Mouse (Mus musculus) left cerebral cortex, adult 18-20 months (tissue): ENCODE results near the gene Rasgrp1. TPM values are rescaled to one million over a fixed set of nuclear protein-coding genes. Genes with fewer than 3 reads are reported as not detected.

Experiments
- DNase-seq, 2 experiments: peaks; one replicate each; pipeline ENCODE4 v3.0.0; 2021 to 2022; ENCODE audit warnings: low spot score in 2 of 2, mixed read lengths in 1 of 2
- long read RNA-seq, 2 experiments: library from polyadenylated mRNA; stranded (forward); transcript quantifications; one replicate each; pipeline ENCODE4 v2.0.0; 2021
- total RNA-seq, 2 experiments: library from RNA; stranded (reverse); gene quantifications; 2 replicates each; pipeline ENCODE4 v1.2.3; 2021

Rasgrp1 gene
- total RNA-seq, result 100 to 1,000 TPM; 330 TPM
- long read RNA-seq, experiment 1, full-length matches to known transcripts, result 238 of 306 reads
- long read RNA-seq, experiment 1, partial matches to known transcripts, result 45 of 306 reads
- long read RNA-seq, experiment 1, other reads (novel, unspliced or antisense), result 23 of 306 reads
- long read RNA-seq, experiment 2, full-length matches to known transcripts, result 130 of 171 reads
- long read RNA-seq, experiment 2, partial matches to known transcripts, result 21 of 171 reads
- long read RNA-seq, experiment 2, other reads (novel, unspliced or antisense), result 20 of 171 reads

GRCm38 (mm10) chr2:117342547-117343239, at the start of gene Rasgrp1:
Gene Rasgrp1 (minus strand): TSS chr2:117343001.
- DNase-seq, result peak; percentile 65 to 76

GRCm38 (mm10) chr2:117389925-117390892, 47.4 kb upstream of the Rasgrp1 start:
- peak; percentile 51 to 59 for DNase-seq

DNA sequence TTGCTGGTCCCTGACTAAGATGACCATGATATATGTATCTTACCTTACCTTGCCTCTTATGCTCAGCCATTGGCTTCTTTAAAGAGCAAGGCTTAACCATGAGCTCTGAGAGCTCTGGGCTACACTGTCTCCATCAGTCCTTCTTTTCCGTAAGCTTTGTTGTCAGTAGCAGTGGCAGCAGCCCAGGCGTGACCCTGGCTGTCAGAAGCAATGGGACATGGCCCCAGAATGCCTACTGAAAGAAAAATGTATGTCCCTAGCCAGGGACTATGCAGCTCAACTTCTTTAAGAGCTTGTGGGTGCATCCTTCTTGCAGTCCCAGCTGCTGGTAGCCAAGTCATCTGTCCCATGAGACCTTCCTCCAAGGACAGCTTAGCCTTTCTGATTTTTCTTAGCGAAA, 46.7 kb upstream of the Rasgrp1 start:
- no peak for DNase-seq

DNA sequence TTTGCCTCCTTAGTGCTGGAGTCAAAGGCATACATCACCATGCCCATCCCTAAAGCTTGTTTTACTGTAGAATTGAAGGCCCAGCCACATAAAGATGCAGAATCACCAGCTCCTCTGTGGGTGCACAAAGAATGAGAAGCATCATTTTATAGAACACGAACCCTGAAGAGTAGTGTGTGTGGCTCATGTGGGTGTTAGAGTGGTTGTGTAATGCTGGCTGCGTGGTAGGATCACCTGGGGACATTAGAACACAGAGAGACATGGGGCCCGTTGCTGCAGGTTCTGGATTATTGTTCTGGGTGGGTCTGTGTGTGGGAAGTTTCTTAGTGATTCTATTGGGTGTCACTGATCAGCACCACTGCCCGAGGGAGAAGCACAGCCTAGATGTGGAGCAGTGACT, 45.3 kb upstream of the Rasgrp1 start:
- peak in 1 of 2 experiments; percentile 44 for DNase-seq

DNA sequence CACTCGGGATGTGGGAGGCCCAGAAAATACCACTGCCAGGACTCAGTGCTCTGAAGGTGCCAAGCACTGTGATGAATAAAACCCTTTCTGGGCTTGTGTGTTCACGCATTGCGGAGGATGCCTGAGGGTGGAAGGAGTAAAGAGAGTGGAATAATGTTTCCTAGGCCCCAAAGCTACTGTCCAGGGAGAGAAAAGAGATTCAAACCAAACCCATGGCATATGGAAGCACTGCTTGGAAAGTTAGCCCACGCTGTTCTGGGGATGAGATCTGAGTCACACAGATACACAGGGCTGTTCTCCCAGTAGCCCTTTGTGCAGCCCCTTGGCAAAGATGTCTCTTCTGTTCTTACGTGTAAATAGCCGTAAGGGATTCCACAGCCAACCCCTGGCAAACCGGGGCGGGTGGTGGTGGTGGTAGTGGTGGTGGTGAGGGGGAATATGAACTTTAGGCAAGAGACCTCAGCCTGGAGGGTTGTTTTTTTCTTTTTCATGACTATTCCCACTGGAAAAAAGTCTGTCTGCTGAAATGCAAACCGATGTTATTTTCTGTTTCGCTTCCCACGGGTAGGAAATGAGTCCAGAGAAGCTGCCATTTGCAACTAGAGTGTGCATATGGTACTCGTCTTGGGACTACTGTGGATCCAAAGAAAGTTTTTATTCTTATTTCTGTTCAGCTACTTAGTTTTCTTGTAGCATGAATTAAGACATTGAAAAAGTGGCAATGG, 44.3 kb upstream of the Rasgrp1 start:
- peak; percentile 66 to 75 for DNase-seq

DNA sequence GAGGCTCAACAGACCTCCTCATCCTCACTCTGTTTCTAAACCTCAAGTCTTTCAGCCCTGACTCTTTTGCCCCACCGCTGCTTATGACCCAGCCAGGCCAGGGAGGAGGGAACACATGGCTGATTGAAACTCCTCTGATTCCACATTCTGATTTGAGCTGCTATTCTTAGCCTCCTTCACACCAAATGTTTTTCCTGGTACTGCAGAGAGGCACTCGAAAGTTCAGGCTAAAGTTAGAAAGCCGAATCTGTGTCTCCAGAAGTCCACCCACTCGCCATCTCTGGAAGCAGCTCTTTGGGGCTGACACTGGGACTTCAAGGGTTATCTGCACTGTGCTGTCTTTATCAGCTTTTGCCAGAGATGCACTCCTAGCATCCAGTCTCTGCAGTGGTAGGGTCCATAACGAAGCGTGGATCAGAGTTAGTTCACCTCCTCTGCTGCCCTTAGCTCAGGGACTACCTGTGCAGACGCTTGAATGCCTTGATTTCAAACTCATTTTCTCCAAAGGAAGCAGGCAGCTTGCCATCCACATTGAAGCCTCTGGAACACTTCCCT, 43.3 kb upstream of the Rasgrp1 start:
- DNase-seq, result peak; percentile 34 to 52

- peak; percentile 67 to 74 for DNase-seq
Measured at GRCm38 (mm10) chr2:117381314-117381713, 38.5 kb upstream of the Rasgrp1 start.

- no peak for DNase-seq
Measured at GRCm38 (mm10) chr2:117374293-117374830, 31.6 kb upstream of the Rasgrp1 start.

- no peak for DNase-seq
Measured at GRCm38 (mm10) chr2:117371706-117372105, 28.9 kb upstream of the Rasgrp1 start.

DNA sequence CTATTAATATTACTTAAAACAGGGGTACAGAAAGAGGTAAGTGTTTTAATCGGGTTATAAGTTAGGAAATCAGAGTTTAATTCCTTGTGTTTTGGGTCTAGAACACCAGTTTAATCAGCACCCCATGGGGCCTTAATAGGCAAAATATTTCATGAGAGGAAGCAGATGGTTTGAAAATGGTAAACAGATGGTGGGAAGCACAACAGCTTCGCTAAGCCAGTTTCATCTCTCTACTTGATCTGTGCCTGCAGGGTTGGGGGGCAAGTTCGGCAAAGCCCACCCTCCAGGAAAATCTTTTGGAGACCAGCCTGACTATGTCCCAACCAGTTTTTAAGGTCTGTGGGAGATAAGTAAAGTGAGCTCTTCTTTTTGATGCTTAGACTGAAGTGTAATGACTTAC, 23.7 kb upstream of the Rasgrp1 start:
- no peak for DNase-seq

GRCm38 (mm10) chr2:117364056-117364455, 21.3 kb upstream of the Rasgrp1 start:
- no peak for DNase-seq

GRCm38 (mm10) chr2:117357939-117358338, 15.1 kb upstream of the Rasgrp1 start:
- DNase-seq, result no peak

GRCm38 (mm10) chr2:117352305-117353123, 9.7 kb upstream of the Rasgrp1 start:
- no peak for DNase-seq

- no peak for DNase-seq
Measured at GRCm38 (mm10) chr2:117350138-117350537, 7.3 kb upstream of the Rasgrp1 start.

DNA sequence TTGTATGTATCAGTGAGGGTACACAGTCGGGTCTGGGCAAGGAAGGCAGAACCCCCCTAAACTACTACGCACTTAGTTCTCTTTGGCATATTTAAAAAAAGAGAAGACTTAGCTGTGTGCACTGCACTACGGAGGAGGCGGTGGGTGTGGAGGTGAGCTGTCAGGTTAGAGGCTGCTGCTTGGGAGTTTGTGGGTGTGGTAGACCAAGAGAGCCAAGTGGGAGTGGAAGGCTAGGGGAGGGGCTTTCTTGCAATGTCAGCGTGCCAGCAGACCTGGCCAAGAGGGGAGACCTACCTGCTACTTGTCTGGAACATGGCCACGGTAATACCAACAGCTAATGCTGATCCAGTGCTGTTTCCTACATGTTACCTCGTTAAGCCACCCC, 431 bp upstream of the Rasgrp1 start:
- no peak for DNase-seq

GRCm38 (mm10) chr2:117342090-117342546, 683 bp downstream of the Rasgrp1 start:
- peak; percentile 85 to 87 for DNase-seq

- peak in 1 of 2 experiments; percentile 29 for DNase-seq
Measured at GRCm38 (mm10) chr2:117338501-117338900, 4.3 kb downstream of the Rasgrp1 start.

DNA sequence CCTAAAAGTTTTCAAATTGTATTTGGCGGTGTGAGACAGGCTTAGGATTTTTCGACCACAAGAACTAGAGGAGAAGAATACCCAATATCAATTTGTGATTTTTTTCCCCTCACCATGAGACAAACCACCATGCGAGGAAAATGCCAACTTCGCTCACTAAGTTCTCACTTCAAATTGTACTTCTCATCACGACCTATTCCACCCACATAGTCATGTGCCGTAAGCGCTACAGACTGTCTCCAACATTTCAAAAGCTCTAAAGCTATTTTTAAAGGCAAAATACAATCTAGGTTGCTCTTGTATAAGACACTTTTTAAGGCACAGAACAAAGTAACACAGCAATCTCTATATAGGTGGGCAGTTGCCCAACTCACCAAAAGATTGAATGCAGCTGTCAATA, 4.9 kb downstream of the Rasgrp1 start:
- DNase-seq, result peak; percentile 34 to 37

DNA sequence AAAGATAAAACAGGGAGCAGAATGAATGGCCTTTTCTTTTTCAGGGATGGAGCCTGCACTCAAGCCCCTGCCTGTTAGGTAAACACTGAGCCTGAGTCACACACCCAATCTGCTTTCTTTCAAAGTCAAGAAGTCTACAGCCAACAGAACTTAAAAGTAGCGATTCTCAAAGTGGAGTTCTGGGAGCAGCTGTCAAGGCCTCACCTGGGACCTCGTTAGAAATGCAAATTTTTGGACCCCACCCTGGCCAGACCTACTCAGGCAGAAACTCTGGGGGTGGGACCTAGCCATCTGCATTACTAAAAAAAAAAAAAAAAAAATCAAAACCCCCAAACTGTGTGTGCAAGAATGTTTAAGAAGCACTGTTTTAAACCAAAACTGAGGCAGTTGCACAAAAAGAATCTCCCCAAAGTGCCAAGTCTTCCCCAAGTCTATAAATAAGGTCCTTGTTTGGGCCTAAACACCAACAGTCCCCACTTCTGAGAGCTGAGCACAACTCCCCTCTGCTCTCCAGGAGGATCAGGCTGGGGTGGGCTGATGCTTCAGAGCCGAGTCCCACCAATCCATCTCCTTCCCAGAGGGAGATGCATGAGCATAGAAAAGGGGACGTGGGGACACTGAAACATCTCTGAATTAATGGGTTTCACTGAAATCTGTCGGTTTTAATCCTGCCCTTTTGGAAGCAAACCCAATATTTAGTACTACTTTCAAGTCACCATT, 5.7 kb downstream of the Rasgrp1 start:
- no peak for DNase-seq
